Mouse (Mus musculus) adrenal gland, postnatal 36 days (tissue): ENCODE results near the gene Lrba. TPM values are rescaled to one million over a fixed set of nuclear protein-coding genes. Genes with fewer than 3 reads are reported as not detected.

ENCODE experiments used
- DNase-seq, 2 experiments: peaks; one replicate each; pipeline ENCODE4 v3.0.0; 2021; ENCODE audit warnings: mixed read lengths in 1 of 2
- total RNA-seq, 2 experiments: library from RNA; stranded (reverse); gene quantifications; 2 replicates each; pipeline ENCODE4 v1.2.3; 2021

The Lrba gene
- total RNA-seq, 2 experiments from 2014 or later = 28.9 to 38.1 TPM

DNA sequence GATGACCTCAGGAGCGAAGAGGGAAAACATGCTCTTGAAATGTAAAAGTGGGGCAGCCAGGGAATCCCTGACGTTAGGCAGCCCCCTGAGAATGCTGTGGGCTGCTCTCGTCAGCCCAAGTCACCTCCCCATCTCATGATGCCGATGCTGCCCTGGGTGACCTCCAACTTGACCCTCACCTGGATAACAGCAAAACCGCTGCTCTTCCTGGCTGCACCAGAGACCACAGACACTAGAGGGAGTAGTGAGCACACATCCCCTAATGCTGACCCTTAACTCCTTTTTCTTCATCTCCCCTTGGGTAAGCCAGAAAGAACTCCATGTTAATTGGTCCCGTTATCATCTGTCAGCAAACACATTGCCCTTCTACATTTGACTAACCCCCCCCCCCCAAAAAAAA, 572.2 kb downstream of the Lrba start:
- DNase-seq = peak in 1 of 2 experiments; percentile 17

GRCm38 (mm10) chr3:86797871-86798460, 573.5 kb downstream of the Lrba start:
- DNase-seq = no peak

DNA sequence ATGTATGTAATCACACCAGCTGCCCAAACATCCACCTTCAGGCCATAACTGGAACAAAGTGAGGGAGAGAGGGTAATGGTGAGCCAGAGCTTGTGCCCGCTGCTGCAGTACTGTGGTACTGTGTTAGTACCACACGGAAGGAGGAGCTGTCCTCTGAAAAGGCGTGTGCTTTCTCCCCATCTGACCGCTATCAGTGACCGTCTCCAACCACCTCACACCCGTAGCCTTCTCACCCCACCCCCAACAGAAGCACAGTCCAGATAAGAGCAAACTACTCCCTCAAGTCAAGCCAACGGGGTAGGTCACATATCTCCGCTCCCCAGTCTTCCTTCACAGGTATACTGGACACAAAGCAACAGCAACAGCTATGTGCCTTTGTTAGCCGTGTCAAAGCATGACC, 574.6 kb downstream of the Lrba start:
- no peak for DNase-seq

GRCm38 (mm10) chr3:86800841-86801240, 576.4 kb downstream of the Lrba start:
- no peak for DNase-seq

DNA sequence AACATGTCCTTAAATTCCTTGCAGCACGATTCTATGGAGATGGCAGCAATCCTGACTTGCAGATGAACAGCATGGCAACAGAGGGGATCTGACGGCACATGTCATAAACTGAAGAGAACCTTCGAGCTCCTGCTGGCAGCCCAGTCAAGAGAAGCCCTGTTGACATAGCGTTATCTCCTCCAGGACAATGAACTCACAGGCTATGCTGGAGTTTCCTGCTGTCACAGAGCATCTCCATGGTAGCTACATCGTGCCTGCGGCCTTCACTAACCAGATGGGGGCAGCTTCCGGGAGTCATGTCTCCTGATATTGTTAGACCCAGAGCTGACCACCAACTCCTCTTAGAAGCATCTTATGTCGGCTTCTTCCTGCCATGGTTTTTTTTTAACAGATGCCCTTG, 578.3 kb downstream of the Lrba start:
- no peak for DNase-seq

DNA sequence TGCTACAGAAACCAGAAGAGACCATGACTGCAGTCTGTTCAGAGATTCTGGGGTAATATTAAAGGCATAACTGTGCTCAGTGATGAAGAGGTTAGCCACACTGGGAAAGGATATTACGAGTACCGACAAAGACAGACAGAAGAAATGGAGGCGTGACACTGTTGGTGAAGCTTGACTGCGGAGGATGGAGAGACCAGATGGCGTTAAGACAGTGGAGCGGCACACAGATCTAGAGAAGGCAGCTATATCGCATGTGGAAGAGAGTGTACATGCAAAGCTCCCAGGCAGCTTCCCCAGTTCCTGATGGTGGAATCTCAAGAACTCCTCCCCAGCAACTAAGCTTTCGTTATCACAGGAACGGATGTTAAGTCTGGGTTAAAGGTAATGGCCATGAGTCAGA, 579.8 kb downstream of the Lrba start:
- no peak for DNase-seq

DNA sequence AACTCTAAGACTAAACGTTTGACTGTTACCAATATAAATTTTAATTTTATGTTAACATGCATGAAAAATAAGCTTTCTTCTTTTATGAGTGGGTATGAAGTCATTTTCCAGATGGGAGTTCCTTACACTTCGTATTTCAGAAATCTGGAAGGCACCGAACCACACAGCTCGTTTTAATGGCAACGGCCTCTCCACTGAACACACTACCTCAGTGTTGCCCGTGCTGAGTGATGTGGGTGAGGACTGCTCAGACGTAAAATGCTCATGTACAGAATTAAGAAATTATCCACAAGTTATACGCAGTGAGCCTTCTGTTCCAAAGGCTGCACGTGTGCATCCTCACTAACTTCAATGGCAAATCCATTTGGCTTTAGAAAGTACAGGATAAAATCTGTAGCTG, 582.4 kb downstream of the Lrba start:
- no peak for DNase-seq

DNA sequence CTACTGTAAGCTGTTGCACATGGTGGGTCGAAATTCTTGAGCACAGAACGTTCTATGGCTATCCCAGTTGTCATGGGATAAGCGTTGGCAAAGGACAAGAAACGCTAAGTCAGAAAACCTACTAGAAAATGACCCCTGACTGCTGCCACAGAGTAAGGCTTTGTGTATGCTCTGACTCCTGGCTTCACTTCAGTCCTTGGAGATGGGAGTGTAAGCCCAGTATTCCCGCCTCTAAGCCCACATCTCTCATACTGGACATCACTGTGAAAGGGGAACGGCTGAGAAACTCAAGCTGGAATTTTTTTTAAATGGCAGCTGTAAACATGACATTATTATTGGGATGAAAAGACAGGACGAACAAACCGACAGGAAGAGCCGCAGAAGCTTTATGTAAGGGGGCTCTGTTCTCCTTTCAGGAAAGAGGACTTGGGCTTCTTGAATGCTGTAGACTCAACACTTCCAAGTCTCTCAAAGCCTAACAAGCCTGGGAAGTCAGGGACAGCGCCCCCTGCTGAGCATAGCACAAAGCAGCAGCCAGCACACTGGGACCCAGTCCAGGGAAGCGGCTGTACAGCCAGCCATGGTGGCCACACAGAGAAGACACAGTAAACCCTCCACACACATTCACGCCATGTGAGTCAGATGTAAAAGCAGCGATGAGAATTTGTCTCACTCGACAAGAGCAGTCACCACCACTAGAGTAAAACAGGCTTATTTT, 583.4 kb downstream of the Lrba start:
- DNase-seq = peak; percentile 46 to 50

- DNase-seq = no peak
Observed at GRCm38 (mm10) chr3:86809199-86809598, 584.7 kb downstream of the Lrba start.

DNA sequence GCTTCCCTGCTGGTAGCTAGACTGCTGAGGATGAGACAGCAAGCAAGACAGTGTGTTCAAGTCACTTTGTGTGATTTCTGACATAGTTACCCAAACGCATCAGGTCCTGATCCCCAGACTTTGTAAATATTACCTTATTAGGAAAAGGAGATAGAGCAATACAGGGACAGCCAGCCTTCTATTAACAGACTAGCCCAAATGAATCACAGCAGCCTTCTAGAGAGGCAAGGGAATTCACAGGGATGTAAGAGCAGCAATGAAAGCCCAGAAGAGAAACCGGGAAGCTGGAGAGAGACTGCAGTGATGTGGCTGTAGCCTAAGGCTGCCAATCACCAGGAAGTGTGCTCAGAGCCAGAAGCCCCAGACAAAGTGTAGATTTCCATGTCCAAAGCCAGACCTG, 585.2 kb downstream of the Lrba start:
- DNase-seq = no peak

DNA sequence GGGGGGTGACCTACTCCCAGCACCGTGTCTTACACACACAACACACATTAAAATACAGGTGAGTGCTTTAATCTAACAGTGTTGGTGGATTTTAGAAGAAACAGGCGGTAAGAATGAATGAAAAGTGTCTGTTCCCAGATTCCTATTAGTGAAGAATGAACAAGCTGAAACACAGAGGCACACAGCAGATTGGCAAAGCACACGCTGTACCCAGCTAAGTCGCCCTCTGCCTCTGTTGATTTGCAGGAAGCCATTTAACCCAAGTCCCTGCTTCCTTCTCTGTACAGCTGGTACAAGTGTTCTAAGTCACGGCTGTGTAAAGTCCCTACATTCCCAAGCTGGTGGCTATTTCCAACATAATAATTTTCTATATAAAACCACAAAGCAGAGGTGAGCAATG, 586.4 kb downstream of the Lrba start:
- no peak for DNase-seq

DNA sequence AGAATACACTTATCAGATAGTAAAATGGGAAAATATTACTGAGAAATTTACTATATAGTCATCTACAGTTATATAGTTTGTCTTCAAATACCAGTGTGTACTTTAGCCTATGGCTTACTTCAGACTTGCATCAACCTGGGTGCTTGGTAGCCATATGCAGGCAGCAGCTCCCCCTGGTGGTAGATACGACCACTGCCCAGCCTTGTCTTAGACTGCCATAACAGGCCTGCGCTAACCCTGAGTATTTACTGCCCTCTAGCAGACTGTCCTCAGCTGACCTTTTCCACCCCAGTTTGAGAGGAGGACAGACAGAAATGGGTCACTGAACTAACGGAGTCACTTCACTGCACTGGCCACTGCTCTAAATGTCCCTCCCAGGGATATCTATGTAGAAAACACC, 588.2 kb downstream of the Lrba start:
- peak; percentile 86 to 91 for DNase-seq

DNA sequence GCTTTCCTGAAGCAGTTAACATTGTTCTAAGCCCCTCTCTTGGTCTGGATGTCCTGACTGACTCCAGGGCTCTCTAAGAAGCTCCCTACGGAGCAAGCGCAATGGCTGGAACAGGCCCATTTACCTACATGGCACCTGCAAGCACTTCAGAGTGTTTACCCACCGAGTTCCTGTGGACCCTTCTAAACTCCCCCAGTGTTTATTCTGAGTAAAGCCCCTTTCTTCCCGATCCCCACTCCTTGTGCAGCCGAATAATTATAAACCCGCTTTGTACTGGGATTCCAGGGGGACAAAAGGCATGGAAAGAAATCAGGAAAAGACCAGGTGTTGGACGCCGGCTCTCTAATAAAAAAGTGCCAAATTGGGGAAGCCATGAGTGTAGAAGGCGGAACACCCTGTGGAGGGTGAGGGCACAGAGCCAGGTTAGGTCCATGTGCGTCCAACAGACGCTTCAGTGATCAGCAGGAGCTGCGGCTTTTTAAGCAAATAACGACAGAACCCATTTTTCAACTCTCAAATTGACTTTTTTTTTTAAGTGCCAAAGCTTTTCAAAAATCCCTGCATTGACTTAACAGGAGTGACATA, 593.6 kb downstream of the Lrba start:
- no peak for DNase-seq

DNA sequence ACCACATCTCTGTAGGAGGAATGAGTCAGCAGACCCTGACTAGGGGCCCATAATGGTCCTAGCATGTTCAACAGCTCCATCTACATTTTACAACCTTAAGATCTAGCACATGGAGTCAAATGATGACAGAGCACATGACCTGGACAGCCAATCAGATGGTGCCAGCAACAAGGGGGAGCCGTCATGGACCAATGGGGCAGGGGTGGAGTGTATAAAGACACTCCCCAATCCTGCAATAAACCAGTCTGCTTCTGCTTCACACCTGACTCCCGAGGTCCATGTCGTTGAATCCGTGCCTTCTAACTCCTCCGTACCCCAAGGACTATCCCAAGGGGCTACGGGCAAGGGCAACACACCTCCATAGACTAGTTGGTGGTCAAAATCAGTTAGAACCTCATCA, 594.9 kb downstream of the Lrba start:
- DNase-seq = no peak

DNA sequence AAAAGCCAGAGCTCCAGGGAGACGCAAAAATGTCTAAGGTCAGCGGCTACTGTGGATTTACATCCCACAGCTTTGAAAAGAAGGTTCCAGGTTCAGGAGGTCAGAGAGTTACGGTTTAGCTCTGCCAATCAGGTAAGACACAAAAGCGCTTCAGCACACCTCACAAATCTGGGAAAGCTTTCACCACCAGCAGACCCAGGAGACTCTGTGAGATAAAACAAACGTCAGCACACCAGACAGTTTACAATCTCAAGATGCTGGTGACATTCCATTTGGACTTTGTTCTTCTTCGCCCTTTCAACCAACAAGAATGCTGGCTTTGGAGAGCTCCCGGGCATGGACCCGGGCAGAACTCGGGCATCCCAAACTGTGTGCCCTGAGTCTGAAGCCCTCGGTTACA, 595.9 kb downstream of the Lrba start:
- DNase-seq = no peak

- DNase-seq = no peak
Observed at GRCm38 (mm10) chr3:86821383-86821782, 596.9 kb downstream of the Lrba start.

- no peak for DNase-seq
Observed at GRCm38 (mm10) chr3:86827506-86827905, 603.0 kb downstream of the Lrba start.

GRCm38 (mm10) chr3:86832115-86832514, 607.6 kb downstream of the Lrba start:
- DNase-seq = no peak

Other genes with a start within 250 kb of the Lrba start
- gene Prss48, start 222.2 kb upstream of the Lrba start, total RNA-seq = not detected
- 100 to 1,000 TPM; 819 TPM for gene Rps3a1, start 82.0 kb upstream of the Lrba start, total RNA-seq